Mouse (Mus musculus) common myeloid progenitor, adult 5-6 weeks (primary cell): ENCODE results near the gene Acp5. TPM values are rescaled to one million over a fixed set of nuclear protein-coding genes. Genes with fewer than 3 reads are reported as not detected.

ENCODE experiments used
- ATAC-seq: replicated peaks from 2 replicates; pipeline ENCODE4 v1.8.0; 2016; ENCODE audit warnings: low read depth, mild to moderate bottlenecking, moderate TSS enrichment, inconsistent platforms; ENCODE audit not compliant: poor library complexity, severe bottlenecking
- total RNA-seq: library from RNA; stranded (forward); fragments of 200-1000, 187-1606 nt; gene quantifications from 2 replicates; pipeline ENCODE4 v1.2.3, GENCODE M21; 2017

Acp5 gene
- total RNA-seq, 1 experiment from 2014 or later, result 1.4 TPM

DNA sequence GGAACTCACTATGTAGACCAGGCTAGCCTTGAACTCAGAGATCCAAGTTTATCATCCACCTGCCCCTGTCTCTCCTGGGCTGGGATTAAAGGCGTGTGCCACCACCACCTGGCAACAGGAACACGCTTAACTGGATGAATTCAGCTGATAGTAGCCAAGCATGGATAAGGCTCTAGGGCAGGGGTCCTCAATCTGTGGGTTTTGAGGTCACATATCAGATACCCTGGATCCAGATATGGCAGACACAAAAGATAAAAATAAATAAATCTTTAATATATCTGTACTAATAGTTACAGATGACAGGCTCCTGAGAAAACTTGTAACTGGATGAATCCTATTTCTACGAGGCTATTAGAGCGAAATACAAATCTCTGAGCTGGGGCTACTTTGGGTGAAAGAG, 19.9 kb downstream of the Acp5 start:
- no peak for ATAC-seq

DNA sequence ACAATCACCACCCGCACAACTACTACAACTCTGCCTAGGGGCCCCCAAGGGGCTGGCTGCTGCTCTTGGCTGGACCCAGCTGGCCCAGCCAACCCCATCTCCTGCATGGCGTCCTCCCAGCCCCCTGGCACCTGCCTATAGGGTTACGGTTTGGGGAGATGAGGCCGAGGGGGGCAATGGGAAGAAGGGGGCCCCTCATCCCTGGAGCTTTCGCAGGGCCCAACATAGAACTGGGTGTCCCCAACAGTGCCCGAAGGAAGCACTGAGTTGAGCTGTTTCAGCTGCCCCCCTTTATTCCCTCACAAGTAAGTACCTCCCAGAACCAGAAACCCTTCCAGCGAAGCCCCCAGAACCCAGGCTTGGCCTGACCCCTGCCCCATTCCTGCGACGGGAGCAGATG, 27.3 kb downstream of the Acp5 start:
- ATAC-seq, result no peak

- ATAC-seq, result no peak
These were observed 35.6 kb downstream of the Acp5 start for GRCm38 (mm10) chr9:22099922-22100321.

DNA sequence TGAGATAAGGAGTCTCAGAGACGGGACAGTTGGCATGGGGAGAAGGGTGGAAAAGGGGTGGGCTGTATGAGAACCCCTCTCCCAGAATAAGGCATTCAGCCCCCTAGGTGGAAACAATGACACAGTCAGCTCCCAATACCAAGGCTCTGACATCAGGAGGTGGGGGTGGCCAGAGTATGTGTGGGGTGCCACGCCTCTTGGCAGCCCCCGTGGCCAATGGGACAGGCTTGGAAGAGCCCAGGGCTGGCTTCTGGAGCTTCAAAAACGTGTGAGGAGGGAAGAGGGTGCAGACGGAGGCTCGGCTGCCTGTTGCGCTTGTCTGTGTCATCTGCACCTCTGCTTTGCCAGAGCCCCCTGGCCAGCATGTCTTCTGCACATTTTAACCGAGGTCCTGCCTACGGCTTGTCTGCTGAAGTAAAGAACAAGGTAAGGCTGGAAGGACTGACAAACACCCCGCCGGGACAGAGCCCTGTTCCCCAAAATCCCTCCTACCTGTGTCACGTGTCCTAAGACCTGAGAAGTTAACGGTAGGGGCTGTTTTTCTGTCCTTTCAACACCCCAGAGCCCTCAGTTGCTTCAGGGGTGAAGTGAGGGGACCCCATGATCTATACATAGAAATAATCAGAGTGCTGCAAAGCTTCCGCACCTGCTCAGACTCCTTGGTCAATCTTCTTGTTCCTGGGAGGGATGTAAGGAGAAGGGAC, 36.4 kb downstream of the Acp5 start, which contains the start of gene Cnn1:
Cnn1 (plus strand) TSS at position 224 of the 704 bp plus-strand sequence.
- ATAC-seq, result no peak

DNA sequence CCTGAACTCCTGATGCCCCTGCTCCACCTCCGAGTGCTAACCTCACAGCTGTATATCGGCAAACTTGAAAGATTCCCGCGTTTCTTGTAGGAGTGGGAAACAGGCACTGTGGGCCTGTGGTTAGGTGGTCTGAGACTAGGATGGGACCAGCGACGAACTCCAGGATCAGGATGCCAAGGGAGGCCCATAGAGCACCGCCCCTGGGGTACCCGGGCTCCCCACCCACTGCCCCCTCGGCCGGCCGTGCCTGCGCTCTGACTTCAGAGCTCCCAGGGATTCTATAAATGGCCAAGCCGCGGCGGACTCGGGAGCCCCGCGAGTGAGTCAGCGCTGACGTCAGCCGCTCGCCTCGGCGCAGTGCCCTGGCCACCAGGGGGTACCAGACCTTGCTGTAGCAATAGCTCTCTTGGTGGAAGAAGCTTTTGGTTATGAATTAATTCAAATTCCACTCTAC, 39.6 kb downstream of the Acp5 start:
- peak; percentile 99 for ATAC-seq

GRCm38 (mm10) chr9:22092746-22093145, 42.8 kb downstream of the Acp5 start:
- no peak for ATAC-seq

- no peak for ATAC-seq
These were observed 45.5 kb downstream of the Acp5 start for GRCm38 (mm10) chr9:22089986-22090385.

DNA sequence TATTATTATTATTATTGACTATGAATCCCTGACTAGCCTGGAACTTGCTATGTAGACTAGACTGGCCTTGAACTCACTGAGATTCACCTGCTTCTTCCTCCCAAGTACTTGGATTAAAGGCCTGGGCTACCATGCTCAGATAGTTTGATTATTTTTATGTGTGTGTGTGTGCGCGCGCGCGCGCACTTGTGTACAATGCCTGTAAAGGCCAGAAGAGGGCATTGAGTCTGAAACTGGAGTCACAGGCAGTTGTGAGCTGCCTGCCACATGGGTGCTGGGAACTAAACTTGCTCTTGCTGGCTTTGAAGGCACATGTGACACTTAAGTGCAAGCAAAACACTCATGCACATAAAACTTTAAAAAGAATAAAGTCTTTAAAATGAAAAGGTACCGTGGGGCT, 46.2 kb downstream of the Acp5 start:
- ATAC-seq, result no peak

GRCm38 (mm10) chr9:22087034-22087618, 48.4 kb downstream of the Acp5 start:
- no peak for ATAC-seq

- no peak for ATAC-seq
These were observed 49.5 kb downstream of the Acp5 start for GRCm38 (mm10) chr9:22086012-22086411.

DNA sequence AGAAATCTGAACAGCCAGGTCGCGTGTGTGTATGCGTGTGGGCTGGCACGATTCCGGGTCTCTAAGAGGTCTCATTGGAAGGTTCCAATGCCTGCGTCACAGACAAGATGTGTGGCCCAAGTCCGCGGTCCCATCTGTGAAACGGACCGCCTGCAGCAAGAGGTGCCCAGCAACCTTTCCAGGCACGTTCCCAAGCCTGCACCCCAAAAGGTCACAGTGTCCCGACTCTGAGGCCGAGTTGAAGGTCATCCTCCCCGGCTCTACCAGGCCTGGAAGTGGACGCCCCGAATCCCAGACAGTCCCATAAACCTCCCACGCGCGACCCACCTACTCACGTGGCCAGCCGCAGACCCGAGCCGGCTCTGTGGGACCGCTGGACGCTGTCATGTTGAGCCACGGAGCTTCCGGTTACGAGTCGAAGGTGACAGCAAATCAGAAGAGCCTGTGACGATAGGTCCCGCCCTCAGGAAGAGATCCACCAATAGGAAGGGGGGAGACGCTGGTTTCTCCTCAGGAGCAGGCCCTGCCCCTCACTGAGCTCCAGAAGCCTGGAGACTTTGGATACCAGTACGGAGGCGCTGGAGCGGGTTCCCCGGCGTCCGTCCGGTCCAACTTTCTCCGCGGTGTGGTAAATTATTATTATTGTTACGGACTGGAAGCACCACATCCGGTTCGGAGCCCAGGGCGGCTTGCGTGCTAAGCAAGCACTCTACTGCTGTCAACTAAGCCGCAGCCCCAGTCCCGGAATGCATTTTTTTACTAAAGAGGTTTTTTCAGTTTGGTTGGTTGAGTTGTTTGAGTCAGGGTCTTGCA, 50.3 kb downstream of the Acp5 start, which contains the start of gene Ecsit:
Ecsit (minus strand) TSS at position 417 of the 813 bp plus-strand sequence.
- peak; percentile 100 for ATAC-seq

- no peak for ATAC-seq
These were observed 50.9 kb downstream of the Acp5 start for GRCm38 (mm10) chr9:22084667-22085021.

Other genes with a start within 250 kb of the Acp5 start
- gene Rab3d, start 217.5 kb downstream of the Acp5 start, total RNA-seq, result 12.5 and 17.1 TPM in 2 replicates
- gene Ccdc159, start 208.2 kb downstream of the Acp5 start, total RNA-seq, result not detected in 2 replicates
- 12.1 and 14.1 TPM in 2 replicates for gene Tmem205, start 208.2 kb downstream of the Acp5 start, total RNA-seq
- 0.09 TPM in 1 of 2 replicates, not detected in the other for gene Plppr2, start 198.7 kb downstream of the Acp5 start, total RNA-seq
- gene Swsap1, start 180.0 kb downstream of the Acp5 start, total RNA-seq, result 3.7 and 6.9 TPM in 2 replicates
- 11.0 and 22.8 TPM in 2 replicates for gene Epor, start 172.2 kb downstream of the Acp5 start, total RNA-seq
- gene Rgl3, start 146.3 kb downstream of the Acp5 start, total RNA-seq, result not detected in 2 replicates
- not detected in 2 replicates for gene Ccdc151, start 133.1 kb downstream of the Acp5 start, total RNA-seq
- gene Prkcsh, start 132.9 kb downstream of the Acp5 start, total RNA-seq, result 117 and 121 TPM in 2 replicates
- not detected in 2 replicates for gene Elavl3, start 83.7 kb downstream of the Acp5 start, total RNA-seq
- not detected in 2 replicates for gene Gm49318, start 64.5 kb downstream of the Acp5 start, total RNA-seq
- 5.7 and 7.9 TPM in 2 replicates for gene Zfp653, start 64.3 kb downstream of the Acp5 start, total RNA-seq
- gene Ecsit, start 50.3 kb downstream of the Acp5 start, total RNA-seq, result 16.6 and 23.6 TPM in 2 replicates
- not detected in 2 replicates for gene Cnn1, start 36.5 kb downstream of the Acp5 start, total RNA-seq
- gene Elof1, start 18.5 kb downstream of the Acp5 start, total RNA-seq, result 35.3 and 38.1 TPM in 2 replicates
- gene Pigyl, start 21.1 kb upstream of the Acp5 start, total RNA-seq, result 16.3 and 34.4 TPM in 2 replicates
- gene Zfp872, start 52.4 kb upstream of the Acp5 start, total RNA-seq, result not detected in 2 replicates
- gene Zfp809, start 90.0 kb upstream of the Acp5 start, total RNA-seq, result 38.4 and 41.9 TPM in 2 replicates
- gene Zfp599, start 124.2 kb upstream of the Acp5 start, total RNA-seq, result 10.6 and 14.0 TPM in 2 replicates
- 13.1 and 20.7 TPM in 2 replicates for gene Zfp810, start 171.9 kb upstream of the Acp5 start, total RNA-seq